Mouse (Mus musculus): ENCODE data around the gene Hist1h2bg. TPM values are rescaled to one million over a fixed set of nuclear protein-coding genes. Genes with fewer than 3 reads are reported as not detected.
"Not testable (repeated sequence)": the region's sequence is repeated elsewhere in the genome, so short reads cannot be mapped to it uniquely, and the experiment has no call there.

The Hist1h2bg gene
- total RNA-seq, 2 experiments from 2014 or later, result 2.9 to 7.6 TPM

- peak within 1 kb of the TSS; percentile 74 for H3K4me3 ChIP-seq
- peak within 1 kb of the TSS; percentile 96 for H3K27ac ChIP-seq
- peak; percentile 63 for DNase-seq
- intact Hi-C loops (cut with DNase I), result no loop called here
- no peak for TF ChIP-seq CTCF (IDR thresholded peaks at IDR 0.05)
These were observed 27.0 kb upstream of the Hist1h2bg start, which contains the start of gene Hist1h3f for GRCm38 (mm10) chr13:23543965-23544786. Gene Hist1h3f, plus strand, starts transcription at chr13:23544052.

GRCm38 (mm10) chr13:23544787-23545120 lies 26.4 kb upstream of the Hist1h2bg start:
- intact Hi-C loops (cut with DNase I); DNase-seq: not testable (repeated sequence)
- H3K27ac ChIP-seq, result peak overlapping the region; percentile 96
- peak overlapping the region; percentile 74 for H3K4me3 ChIP-seq

- H3K4me3 ChIP-seq, result no peak overlapping the region
- intact Hi-C loops (cut with DNase I), result no loop called here
- no peak for TF ChIP-seq CTCF (IDR thresholded peaks at IDR 0.05)
- no peak for DNase-seq
- H3K27ac ChIP-seq, result no peak overlapping the region
These were observed 24.5 kb upstream of the Hist1h2bg start for GRCm38 (mm10) chr13:23546694-23547093.

- no peak for TF ChIP-seq CTCF (IDR thresholded peaks at IDR 0.05)
- H3K4me3 ChIP-seq, result peak overlapping the region; percentile 73
- no peak for DNase-seq
- intact Hi-C loops (cut with DNase I), result no loop called here
- H3K27ac ChIP-seq, result peak overlapping the region; percentile 82
These were observed 20.4 kb upstream of the Hist1h2bg start for GRCm38 (mm10) chr13:23550761-23551145.

- peak; percentile 73 for DNase-seq
- peak; percentile 61 for TF ChIP-seq CTCF (IDR thresholded peaks at IDR 0.05)
- Histone ChIP-seq H3K27ac (peak within 1 kb of the TSS; percentile 82), H3K4me3 (peak within 1 kb of the TSS; percentile 73)
- intact Hi-C loops (cut with DNase I), result not testable (repeated sequence)
These were observed 19.9 kb upstream of the Hist1h2bg start, which contains the start of gene Hist1h4f for GRCm38 (mm10) chr13:23551146-23551834. Gene Hist1h4f, minus strand, starts transcription at chr13:23551648.

GRCm38 (mm10) chr13:23551931-23552914 lies 19.0 kb upstream of the Hist1h2bg start:
- no peak for DNase-seq
- Histone ChIP-seq H3K4me3 (peak overlapping the region; percentile 73), H3K27ac (peak overlapping the region; percentile 82)
- intact Hi-C loops (cut with DNase I), result no loop called here
- TF ChIP-seq CTCF (IDR thresholded peaks at IDR 0.05), result no peak

GRCm38 (mm10) chr13:23552962-23553361 lies 18.2 kb upstream of the Hist1h2bg start, which contains the start of gene Hist1h1d:
Gene Hist1h1d, plus strand, starts transcription at chr13:23553262.
- Histone ChIP-seq H3K27ac (peak within 1 kb of the TSS; percentile 84; the same call in 1 of the 2 replicates), H3K4me3 (peak within 1 kb of the TSS; percentile 81; the same call in 1 of the 2 replicates)
- intact Hi-C loops (cut with DNase I), result no loop called here
- DNase-seq, result no peak
- no peak for TF ChIP-seq CTCF (IDR thresholded peaks at IDR 0.05)

GRCm38 (mm10) chr13:23554393-23554792 lies 16.8 kb upstream of the Hist1h2bg start:
- Histone ChIP-seq H3K4me3 (peak overlapping the region; percentile 81), H3K27ac (peak overlapping the region; percentile 84)
- DNase-seq, result no peak
- intact Hi-C loops (cut with DNase I), result no loop called here
- TF ChIP-seq CTCF (IDR thresholded peaks at IDR 0.05), result no peak

- TF ChIP-seq CTCF (IDR thresholded peaks at IDR 0.05), result no peak
- peak overlapping the region; percentile 84 for H3K27ac ChIP-seq
- intact Hi-C loops (cut with DNase I), result no loop called here
These were observed 16.0 kb upstream of the Hist1h2bg start for GRCm38 (mm10) chr13:23554925-23555838.

GRCm38 (mm10) chr13:23555839-23556416 lies 15.3 kb upstream of the Hist1h2bg start:
- H3K4me3 ChIP-seq, result peak overlapping the region; percentile 81
- intact Hi-C loops (cut with DNase I), result no loop called here
- TF ChIP-seq CTCF (IDR thresholded peaks at IDR 0.05), result no peak
- DNase-seq, result peak; percentile 38
- peak overlapping the region; percentile 84 for H3K27ac ChIP-seq

More at GRCm38 (mm10) chr13:23554925-23555838, 16.0 kb upstream of the Hist1h2bg start:
- peak overlapping the region; percentile 81 for H3K4me3 ChIP-seq
- peak; percentile 76 for DNase-seq

- TF ChIP-seq CTCF (IDR thresholded peaks at IDR 0.05), result no peak
- Histone ChIP-seq H3K4me3 (no peak overlapping the region), H3K27ac (no peak overlapping the region)
- no peak for DNase-seq
- intact Hi-C loops (cut with DNase I), result no loop called here
These were observed 14.3 kb upstream of the Hist1h2bg start for GRCm38 (mm10) chr13:23556906-23557305.

GRCm38 (mm10) chr13:23560699-23561098 lies 10.5 kb upstream of the Hist1h2bg start:
- H3K4me3 ChIP-seq, DNase-seq, H3K27ac ChIP-seq: not testable (repeated sequence)
- intact Hi-C loops (cut with DNase I), result loop anchor here (10.0 kb wide), 1 partner anchor 174 kb away; the partner anchor contains the start of gene Hist1h1c

GRCm38 (mm10) chr13:23561531-23561882 lies 9.7 kb upstream of the Hist1h2bg start:
- Histone ChIP-seq H3K4me3 (peak overlapping the region; percentile 86), H3K27ac (peak overlapping the region; percentile 98)
- intact Hi-C loops (cut with DNase I), result loop anchor here (10.0 kb wide), 1 partner anchor 173 kb away; the partner anchor contains the start of gene Hist1h1c
- not testable (repeated sequence) for DNase-seq

- Histone ChIP-seq H3K27ac (peak within 1 kb of the TSS; percentile 98), H3K4me3 (peak within 1 kb of the TSS; percentile 86)
- intact Hi-C loops (cut with DNase I), result loop anchor here (10.0 kb wide), 1 partner anchor 173 kb away; the partner anchor contains the start of gene Hist1h1c
- peak; percentile 92 for DNase-seq
These were observed 9.1 kb upstream of the Hist1h2bg start, which contains the start of gene Hist1h3e for GRCm38 (mm10) chr13:23561883-23562659. Gene Hist1h3e, minus strand, starts transcription at chr13:23562369.
